Mouse (Mus musculus): Measurements from ENCODE around the gene Bcor.

Gene Bcor

DNA sequence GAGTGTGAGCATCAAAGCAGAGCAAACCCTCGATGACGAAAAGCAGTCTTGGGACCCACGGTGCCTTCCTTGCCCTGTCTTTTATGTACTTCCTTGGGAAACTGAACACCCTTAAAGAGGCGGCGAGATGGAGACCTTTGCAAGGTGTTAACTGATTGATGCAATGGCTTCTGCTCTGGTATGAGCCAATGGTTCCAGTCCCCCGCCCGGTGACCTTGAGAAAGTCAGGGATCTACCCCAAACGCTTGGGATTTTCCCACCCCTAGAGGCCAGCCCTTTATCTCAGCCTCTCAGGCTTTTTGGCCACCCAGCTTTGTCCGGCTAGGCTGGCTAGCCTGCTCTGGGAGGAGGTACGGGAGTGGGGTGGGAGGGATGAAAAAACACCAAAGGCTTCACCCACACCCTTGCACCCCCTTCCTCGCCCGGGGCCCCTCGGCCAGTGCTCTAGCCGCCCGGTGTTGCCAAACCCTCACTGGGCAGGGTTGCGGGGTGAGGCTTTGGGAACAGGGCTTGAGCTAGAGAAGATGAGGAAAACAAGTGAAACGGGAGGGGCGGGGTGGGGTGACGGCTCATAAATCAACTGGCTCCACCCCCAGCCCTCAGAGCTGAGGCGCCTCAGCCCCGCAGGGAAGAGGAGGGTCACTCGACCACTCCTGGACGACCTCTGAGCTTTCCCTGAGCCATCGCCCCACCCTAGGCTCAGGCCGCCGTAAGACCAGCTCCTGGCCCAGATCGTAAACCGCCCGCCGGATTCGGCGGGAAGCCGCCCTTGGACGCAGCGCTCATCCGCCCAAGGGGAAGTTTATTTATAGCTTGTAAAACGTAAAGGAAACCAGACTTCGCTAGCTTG, 154.7 kb downstream of the Bcor start:
- no peak for DNase-seq (ENCODE audit: low spot score)

DNA sequence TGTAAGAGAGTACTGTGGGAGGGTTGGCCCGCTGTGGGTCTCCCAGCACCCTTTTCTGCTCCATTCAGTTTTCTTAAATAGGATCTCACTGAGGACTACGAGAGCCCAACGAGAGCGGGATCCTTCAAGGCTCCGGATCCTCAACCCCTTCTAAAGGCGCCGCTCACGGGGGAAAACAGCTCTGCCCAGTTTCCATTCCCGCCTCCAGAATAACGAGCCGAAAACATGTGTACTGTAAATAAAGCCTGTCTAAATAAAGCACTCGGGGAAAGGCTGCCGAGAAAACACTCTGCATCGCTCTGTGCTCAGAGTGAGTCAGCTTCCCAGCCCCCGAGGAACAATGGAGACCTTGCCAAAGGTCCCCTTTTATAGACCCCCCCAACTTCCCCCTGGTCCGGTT, 155.7 kb downstream of the Bcor start:
- no peak for DNase-seq (ENCODE audit: low spot score)

DNA sequence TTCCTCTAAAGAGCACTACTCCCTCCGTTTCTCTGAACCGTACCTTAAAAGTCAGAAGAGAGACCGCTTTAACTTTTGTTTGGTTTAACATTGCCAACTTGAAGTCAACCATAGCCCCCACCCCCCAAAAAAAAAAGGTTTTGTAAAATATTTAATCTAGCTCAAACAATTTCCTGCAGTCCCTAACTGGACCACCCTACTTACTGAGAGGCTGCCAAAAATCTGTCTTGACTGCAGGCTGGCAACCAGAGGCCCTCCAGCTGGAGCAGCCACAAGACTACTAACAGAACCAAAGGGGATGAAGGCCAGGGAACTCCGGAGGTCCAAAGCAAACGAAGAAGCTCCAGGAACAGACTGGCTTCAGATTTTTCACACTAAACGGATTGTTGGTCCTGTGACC, 156.2 kb downstream of the Bcor start:
- no peak for DNase-seq (ENCODE audit: low spot score)

DNA sequence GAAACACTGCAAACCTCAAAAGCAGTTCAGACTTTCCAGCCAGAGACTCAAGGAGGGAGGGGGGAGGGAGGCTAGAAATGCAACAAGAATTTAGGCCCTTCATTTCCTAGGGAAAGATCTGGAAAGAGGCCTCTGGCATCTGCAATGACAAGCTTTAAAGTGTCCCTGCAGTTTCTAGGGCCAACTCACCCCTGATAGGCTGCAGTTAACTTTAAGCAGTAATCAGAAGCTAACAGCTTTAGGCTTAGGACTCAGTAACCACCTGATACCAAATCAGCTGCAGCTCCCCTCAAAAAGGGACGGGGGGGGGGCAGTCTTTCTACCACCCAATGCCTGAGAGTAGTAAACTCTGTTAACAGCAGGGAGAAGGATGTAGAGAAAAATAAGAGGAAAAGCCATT, 156.6 kb downstream of the Bcor start:
- DNase-seq (ENCODE audit: low spot score) = no peak

DNA sequence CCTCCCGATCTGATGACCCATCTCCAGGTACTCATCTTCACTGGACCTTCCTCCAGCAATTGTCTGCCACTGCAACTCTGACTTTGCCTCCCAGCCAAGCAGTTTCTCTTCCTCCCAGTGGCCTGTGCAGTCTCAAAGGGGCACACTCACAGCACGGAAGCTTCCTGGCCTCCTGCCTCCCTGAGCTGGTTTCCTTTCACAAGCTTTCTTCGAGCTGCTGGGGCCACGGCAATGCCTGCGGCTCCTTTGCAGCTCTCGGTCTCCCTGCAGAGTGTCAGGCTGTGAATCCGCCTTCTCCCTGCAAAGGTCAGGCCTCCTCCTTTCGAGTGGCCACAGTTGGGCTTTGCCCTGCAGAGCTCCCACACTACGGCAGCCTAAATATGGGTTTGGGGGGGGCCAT, 157.0 kb downstream of the Bcor start:
- DNase-seq (ENCODE audit: low spot score) = no peak

DNA sequence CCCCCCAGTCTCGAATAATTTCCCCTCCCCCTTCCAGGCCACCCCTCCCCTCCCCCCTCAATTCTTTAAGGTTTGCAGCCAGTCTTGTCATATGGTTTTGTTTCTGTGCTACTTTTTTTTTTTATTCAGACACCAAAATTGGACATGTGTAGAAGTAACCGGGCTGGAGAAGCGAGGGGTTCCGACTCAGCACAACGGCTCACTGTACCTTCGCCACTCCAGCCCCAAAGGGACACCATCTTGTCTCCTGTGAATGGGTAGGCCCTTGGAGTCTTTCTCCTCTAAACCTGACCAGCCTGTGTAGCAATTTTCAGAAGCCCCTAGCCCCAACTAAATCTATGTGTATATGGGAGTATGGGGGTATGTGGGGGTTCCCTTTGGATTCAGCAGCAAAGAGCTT, 157.6 kb downstream of the Bcor start:
- no peak for DNase-seq (ENCODE audit: low spot score)

DNA sequence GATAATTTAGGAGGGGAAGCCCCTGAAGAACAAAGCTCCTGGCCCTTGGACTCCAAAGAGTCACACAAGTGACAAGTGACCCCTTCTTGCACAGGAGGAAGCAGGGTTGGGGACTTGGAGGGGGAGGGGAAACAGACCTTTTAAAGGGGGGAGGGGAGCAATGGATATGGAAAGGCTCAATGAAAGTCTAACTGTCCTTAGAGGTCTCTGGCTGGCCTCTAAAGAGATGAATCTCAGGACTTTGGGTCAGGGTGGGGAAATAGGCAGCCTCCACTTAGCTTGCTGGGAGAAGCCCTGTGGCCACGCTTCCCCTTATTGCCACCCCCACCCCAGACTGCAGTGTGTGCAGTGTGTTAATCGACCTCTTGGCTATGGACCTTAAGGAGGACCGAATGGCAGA, 158.2 kb downstream of the Bcor start:
- no peak for DNase-seq (ENCODE audit: low spot score)

DNA sequence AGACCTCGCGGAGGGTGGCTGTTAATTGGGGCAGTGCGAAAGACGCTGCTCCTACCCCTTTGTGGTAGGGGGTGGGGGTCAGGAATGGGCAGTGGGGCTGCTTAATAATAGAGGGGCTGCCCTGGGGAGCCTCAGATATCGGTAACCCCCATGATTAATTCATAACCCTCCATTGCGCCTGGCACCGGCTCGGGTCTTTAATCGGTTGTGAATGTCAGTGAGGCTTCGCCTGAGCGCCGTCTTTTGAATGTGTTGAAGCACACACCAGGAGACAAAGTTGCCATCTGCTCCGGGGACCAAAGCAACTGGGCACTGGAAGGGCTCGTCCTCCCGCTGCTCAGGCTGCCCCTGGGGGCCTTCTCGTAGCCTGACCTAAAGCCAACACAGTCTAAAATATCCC, 158.8 kb downstream of the Bcor start:
- DNase-seq (ENCODE audit: low spot score) = no peak

DNA sequence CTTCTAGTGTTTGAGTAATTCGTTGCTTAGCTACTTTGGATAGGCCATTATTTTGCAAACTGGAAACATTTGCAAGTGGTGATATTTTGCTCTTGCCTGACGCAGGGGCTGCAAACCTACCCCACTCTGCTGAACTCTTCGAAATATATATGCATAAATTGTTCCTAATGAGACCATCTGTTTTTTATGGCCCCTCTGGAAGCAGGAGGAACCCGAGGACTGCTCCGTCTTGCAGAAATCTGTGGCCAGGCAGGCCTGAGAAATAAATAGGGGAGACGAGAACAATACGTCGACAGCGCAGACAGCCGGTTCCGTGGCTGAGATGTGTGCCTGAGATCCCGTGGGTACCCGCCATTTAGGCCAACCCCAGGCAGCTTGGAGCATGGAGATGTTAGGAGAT, 159.5 kb downstream of the Bcor start:
- DNase-seq (ENCODE audit: low spot score) = no peak

DNA sequence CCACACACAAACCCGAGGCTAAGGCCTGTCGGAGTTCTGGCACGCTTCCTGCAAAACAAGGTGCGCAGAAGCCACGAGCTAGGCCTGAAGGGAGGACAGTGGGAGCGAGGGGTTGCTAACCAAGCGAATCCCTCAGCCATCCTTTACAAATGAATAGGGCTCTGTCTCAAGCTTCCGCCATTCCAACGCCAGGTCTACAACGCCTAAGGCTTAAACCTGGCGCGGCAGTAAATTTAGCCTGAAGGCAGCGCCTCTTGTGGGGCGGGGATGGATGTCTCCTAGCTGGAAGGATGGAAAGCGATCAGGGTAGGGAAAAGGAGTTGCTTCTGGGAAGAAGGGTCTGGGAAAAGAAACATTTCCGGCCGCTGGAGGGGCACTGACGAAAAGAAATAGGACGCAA, 160.2 kb downstream of the Bcor start:
- DNase-seq (ENCODE audit: low spot score) = no peak

DNA sequence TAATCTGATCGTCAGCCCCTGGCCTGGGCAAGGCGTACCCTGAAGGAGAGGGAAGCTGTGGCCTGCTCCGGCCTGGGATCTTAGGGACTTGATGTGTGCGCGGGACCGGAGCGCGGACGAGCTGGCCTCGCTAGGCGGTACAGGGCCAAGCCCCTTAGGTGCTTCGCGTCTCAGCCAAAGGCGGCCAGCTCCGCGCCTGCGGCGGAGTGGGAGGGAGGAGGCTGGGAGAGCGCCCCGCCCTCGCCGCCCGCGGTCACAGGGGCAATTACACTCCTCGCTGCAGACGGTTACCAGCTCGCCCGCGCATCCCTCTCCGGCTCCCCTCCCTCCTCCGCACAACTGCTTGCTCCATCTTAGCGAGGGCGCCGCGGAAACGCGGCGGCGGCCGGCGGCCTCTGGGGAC, 161.2 kb downstream of the Bcor start:
- no peak for DNase-seq (ENCODE audit: low spot score)

DNA sequence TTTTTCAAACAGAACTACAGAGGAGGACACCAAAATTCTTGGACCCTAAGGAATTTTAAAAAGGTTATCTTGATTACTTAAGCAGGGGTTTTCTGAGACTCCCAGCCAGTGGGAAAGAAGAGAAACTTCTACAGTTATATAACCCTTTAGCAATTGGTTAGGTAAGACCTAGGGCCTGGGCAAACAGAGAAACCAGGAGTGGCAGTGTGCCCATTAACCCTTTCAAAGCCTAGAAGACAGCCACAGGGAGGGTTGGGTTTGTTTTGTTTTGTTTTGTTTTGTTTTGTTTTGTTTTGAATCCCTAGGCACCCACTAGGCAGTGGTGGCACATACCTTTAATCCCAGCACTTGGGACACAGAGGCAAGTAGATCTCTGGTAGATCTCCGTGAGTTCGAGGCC, 163.3 kb downstream of the Bcor start:
- DNase-seq (ENCODE audit: low spot score) = no peak

DNA sequence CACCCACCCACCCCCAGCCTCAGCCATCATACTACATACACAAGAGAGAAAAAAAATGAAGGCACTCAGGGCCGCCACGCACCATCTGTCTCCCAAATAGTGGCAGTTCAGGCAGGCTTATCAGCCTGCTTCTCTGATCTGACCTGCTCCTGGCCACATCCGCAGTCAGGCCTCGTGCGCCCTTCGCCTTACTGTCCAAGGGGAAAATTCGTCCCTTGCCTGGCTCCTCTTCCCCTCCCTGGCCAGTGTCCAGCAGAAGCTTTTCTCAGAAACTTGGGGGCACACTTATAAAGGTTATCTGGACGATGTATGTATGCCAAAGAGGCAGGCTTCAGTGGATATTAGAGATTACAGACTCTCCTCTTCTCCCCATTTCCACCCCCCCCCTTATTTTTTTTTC, 163.7 kb downstream of the Bcor start:
- no peak for DNase-seq (ENCODE audit: low spot score)

DNA sequence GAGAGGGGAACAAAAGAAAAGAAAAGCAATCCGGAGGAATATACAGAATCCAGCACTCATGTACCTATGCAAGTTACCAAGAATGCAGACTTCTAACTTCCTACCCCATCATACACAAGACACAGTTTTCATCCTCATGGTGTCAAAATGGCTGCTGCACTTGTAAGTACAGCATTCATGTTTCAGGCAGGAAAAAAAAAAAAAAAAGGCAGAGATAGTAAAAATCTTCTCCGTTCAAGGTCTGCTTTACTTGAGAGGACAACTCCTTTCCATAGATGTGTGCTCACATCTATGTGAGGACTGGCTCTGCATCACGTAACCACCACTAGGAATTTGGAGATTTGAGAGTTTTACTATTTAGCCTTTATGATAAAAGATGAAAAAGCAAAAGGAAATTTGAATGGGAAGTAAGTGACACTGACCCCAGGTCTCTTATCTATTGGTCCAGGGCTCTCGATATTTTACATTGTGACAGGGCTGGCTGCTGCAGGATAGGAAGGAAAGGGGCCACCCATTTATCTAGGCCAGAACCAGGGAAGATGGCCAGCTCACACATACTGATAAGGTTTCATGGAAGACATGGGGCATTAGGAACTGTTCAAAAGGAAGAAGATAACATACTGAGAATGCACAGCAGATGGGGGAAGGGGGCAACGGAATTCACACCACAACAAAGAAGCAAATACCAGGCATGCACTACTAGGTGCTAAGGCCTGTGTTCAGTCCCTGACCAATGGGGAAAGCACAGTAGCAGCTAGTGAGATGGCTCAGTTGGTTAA, 166.3 kb downstream of the Bcor start:
- DNase-seq (ENCODE audit: low spot score) = no peak

DNA sequence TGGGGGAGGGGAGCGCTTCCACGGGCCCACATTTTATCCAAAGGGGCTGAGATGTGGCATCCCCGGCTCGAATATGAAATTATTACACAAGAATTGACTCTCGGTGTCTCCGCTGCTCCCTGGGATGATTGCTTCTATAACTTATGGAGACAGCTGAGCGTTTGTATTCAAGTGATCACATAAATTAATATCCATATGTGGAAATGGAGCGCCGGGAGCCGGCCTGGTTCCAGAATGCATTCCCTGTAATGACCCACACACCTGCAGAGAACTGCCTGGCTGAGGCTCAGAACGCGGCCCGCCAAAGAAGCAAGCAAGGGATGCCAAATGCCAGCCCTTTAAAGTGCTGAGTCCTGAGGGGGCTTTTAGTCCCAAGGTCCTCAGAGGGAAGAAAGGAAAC, 170.7 kb downstream of the Bcor start:
- no peak for DNase-seq (ENCODE audit: low spot score)

DNA sequence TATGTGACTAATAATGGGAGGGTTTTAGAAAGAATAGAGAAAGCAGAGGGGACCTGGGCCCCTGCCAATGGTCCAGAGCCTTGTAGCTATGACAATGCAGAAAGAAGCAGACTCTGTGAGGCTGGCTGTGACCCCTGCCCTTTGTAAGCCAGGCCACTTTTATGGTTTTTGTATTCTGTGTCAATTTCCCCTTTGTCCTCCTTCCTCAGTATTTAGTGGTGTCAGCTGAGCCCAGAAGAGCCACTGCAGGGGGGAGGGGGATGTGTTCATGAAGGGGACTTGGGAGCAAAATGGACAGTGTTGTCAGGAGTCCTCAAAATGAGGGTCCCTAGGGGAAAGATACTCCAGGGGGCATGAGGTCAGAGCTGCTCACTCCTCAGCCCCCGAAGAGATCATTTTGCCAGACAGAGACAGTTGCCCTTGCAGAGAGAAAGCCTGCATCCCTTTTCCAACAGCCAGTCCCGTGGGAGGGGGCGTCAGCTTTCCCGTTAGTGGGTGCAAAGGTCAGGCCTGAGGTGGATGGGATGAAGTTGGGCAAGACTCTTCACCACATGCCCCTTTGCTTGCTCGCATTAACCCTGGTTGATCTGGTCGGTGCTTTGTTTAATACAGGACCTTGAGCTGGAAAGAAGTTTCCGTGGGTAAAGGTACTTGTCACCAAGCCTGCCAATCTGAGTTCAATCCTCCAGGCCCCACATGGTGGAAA, 171.8 kb downstream of the Bcor start:
- DNase-seq (ENCODE audit: low spot score) = no peak

DNA sequence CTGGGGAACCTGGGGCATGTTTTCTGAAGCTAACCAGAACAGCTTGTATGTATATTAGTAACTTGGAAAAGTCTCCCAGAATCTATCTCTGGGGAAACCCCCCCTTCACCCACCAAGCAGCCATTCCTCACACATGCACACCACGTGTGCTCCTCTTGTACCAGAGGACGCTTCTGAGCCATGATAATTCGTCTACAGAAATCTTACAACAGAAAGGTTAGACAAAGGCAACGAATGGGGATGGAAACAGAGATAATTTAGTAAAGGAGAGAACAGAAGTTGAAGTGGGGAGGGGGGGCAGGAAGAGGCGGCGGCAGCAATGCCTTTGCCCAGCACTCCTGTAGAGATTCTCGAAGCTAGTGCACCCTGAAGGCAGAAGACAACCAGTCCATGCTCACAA, 172.6 kb downstream of the Bcor start:
- DNase-seq (ENCODE audit: low spot score) = no peak
